Mouse (Mus musculus) heart, embryonic 12.5 days (tissue): ENCODE results near the gene Tanc1. TPM values are rescaled to one million over a fixed set of nuclear protein-coding genes. Genes with fewer than 3 reads are reported as not detected.

Experiments used
- ATAC-seq: fragments of 200-750 bp; cut with Nextera tagmentation; 2 replicates; pipeline ENCODE4 v1.8.0; 2017; ENCODE audit warnings: moderate TSS enrichment, moderate library complexity; ENCODE audit not compliant: insufficient number of reproducible peaks, low FRiP score
- H3K27ac ChIP-seq: fragments of 300-500 bp; sonication (generic); 2 replicates; pipeline ENCODE4 v1.5.1; 2016; ENCODE audit warnings: mild to moderate bottlenecking, moderate library complexity; ENCODE audit not compliant: poor library complexity, severe bottlenecking
- H3K27me3 ChIP-seq: fragments of 300-500 bp; sonication (generic); replicated peaks from 2 replicates; pipeline ENCODE4 v1.6.1; 2016; ENCODE audit warnings: mild to moderate bottlenecking, moderate library complexity
- H3K36me3 ChIP-seq: fragments of 300-500 bp; sonication (generic); 2 replicates; pipeline ENCODE4 v1.6.1; 2016; ENCODE audit warnings: mild to moderate bottlenecking, moderate library complexity
- H3K4me1 ChIP-seq: fragments of 300-500 bp; sonication (generic); replicated peaks from 2 replicates; pipeline ENCODE4 v1.6.1; 2016; ENCODE audit warnings: mild to moderate bottlenecking
- H3K4me2 ChIP-seq: fragments of 300-500 bp; sonication (generic); 2 replicates; pipeline ENCODE4 v1.6.1; 2016; ENCODE audit warnings: mild to moderate bottlenecking, moderate library complexity
- H3K4me3 ChIP-seq: fragments of 300-500 bp; sonication (generic); 2 replicates; pipeline ENCODE4 v1.5.1; 2016; ENCODE audit warnings: mild to moderate bottlenecking
- H3K9ac ChIP-seq: fragments of 300-500 bp; sonication (generic); 2 replicates; pipeline ENCODE4 v1.6.1; 2016; ENCODE audit warnings: mild to moderate bottlenecking, moderate library complexity
- H3K9me3 ChIP-seq: fragments of 300-500 bp; sonication (generic); replicated peaks from 2 replicates; pipeline ENCODE4 v1.6.1; 2016; ENCODE audit warnings: mild to moderate bottlenecking, moderate library complexity
- WGBS: fragments of 180-500 bp; shearing (Covaris S2); methylation state at CpG from one replicate; pipeline ENCODE4 v1.1.7; 2016; 5-methylcytosine and 5-hydroxymethylcytosine counted together
- polyA plus RNA-seq: library from polyadenylated mRNA; unstranded; fragments of >200 nt; fragmentation: Nextera tagmentation; extraction: Ambion mirVana; gene quantifications from 2 replicates; pipeline ENCODE4 v1.2.1, GENCODE M21; 2016

The Tanc1 gene
- polyA plus RNA-seq, 1 experiment from 2014 or later: 37.4 TPM

- no peak for ATAC-seq
- Histone ChIP-seq H3K27ac (no peak overlapping the region), H3K4me3 (no peak overlapping the region), H3K4me2 (no peak overlapping the region), H3K9ac (no peak overlapping the region; the same call in 1 of the 2 replicates), H3K4me1 (peaks cover 35% of the 10 kb centered on the region), H3K9me3 (no peaks in the 10 kb centered on the region), H3K27me3 (no peaks in the 10 kb centered on the region), H3K36me3 (peaks cover 28% of the 10 kb centered on the region)
- WGBS: 80% methylated on average over 5 of the region's 5 CpGs
Observed at GRCm38 (mm10) chr2:59775148-59775547, 163.3 kb downstream of the Tanc1 start.

DNA sequence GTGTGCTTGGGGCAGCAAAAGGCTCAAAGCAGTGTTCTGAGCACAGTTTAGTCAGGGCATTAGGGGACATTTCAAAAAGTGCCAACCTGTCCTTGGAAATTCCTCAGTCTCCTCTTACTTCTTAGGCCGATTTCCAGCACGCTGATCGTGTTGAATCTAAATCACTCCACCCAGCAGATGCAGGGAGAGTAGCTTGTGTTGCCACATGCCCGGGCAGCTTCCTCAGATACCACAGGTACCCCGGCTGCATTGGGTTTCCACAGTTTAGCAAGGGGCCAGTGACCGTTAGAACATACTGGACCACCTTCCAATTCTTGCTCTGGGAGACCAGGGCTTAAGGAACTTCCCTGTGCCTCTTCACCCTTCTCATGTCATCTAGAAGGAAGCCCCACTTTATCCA is 164.0 kb downstream of the Tanc1 start:
- H3K4me1 ChIP-seq: peaks cover 29% of the 10 kb centered on the region
- 83% methylated on average over 6 of the region's 6 CpGs for WGBS
- ATAC-seq: no peak
- H3K36me3 ChIP-seq: peaks cover 28% of the 10 kb centered on the region
- no peaks in the 10 kb centered on the region for H3K9me3 ChIP-seq
- H3K27ac ChIP-seq: no peak overlapping the region
- no peak overlapping the region for H3K4me3 ChIP-seq
- no peak overlapping the region for H3K9ac ChIP-seq
- no peaks in the 10 kb centered on the region for H3K27me3 ChIP-seq
- no peak overlapping the region for H3K4me2 ChIP-seq

GRCm38 (mm10) chr2:59779355-59779754 is 167.5 kb downstream of the Tanc1 start:
- ATAC-seq: no peak
- Histone ChIP-seq H3K4me1 (peaks cover 39% of the 10 kb centered on the region), H3K9ac (no peak overlapping the region), H3K4me2 (no peak overlapping the region), H3K9me3 (no peaks in the 10 kb centered on the region), H3K27me3 (no peaks in the 10 kb centered on the region), H3K27ac (no peak overlapping the region), H3K36me3 (peaks cover 20% of the 10 kb centered on the region), H3K4me3 (no peak overlapping the region)
- WGBS: 84% methylated on average over 10 of the region's 10 CpGs

- Histone ChIP-seq H3K9me3 (no peaks in the 10 kb centered on the region), H3K9ac (no peak overlapping the region), H3K27me3 (no peaks in the 10 kb centered on the region), H3K36me3 (peaks cover 20% of the 10 kb centered on the region), H3K4me2 (no peak overlapping the region), H3K4me1 (peaks cover 39% of the 10 kb centered on the region), H3K27ac (no peak overlapping the region), H3K4me3 (no peak overlapping the region)
- ATAC-seq: no peak
- 91% methylated on average over 5 of the region's 5 CpGs for WGBS
Observed at GRCm38 (mm10) chr2:59780240-59780639, 168.4 kb downstream of the Tanc1 start.

GRCm38 (mm10) chr2:59783055-59783831 is 171.4 kb downstream of the Tanc1 start:
- Histone ChIP-seq H3K4me2 (no peak overlapping the region), H3K4me3 (no peak overlapping the region), H3K9me3 (no peaks in the 10 kb centered on the region), H3K4me1 (peaks cover 39% of the 10 kb centered on the region), H3K27me3 (no peaks in the 10 kb centered on the region), H3K27ac (peak overlapping the region; percentile 31; the same call in 1 of the 2 replicates), H3K9ac (no peak overlapping the region), H3K36me3 (peaks cover 35% of the 10 kb centered on the region)
- peak; percentile 28; the same call in 1 of the 2 replicates for ATAC-seq
- 44% methylated on average over 12 of the region's 12 CpGs for WGBS

- Histone ChIP-seq H3K9ac (no peak overlapping the region), H3K27me3 (no peaks in the 10 kb centered on the region), H3K4me1 (peaks cover 39% of the 10 kb centered on the region), H3K36me3 (peaks cover 32% of the 10 kb centered on the region), H3K4me2 (no peak overlapping the region), H3K4me3 (no peak overlapping the region), H3K27ac (peak overlapping the region; percentile 12; the same call in 1 of the 2 replicates), H3K9me3 (no peaks in the 10 kb centered on the region)
- peak; percentile 43; the same call in 1 of the 2 replicates for ATAC-seq
- 77% methylated on average over 12 of the region's 12 CpGs for WGBS
Observed at GRCm38 (mm10) chr2:59783832-59784627, 172.2 kb downstream of the Tanc1 start.

DNA sequence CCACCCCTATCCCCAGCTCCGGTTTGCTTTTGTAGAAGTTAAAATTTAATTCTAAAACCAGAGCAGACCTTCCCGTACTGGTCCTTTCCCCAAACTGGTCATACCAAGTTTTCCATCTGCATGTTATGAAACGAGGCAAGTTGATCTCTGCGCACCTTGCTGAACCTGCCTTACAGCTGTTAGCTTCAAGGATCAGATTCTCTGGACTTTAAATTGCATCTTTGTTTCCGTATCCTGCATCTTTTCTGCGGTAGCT is 172.7 kb downstream of the Tanc1 start:
- no peak overlapping the region for H3K4me2 ChIP-seq
- H3K9me3 ChIP-seq: no peaks in the 10 kb centered on the region
- ATAC-seq: no peak
- H3K4me1 ChIP-seq: peaks cover 34% of the 10 kb centered on the region
- no peaks in the 10 kb centered on the region for H3K27me3 ChIP-seq
- H3K36me3 ChIP-seq: peaks cover 27% of the 10 kb centered on the region
- no peak overlapping the region for H3K9ac ChIP-seq
- no peak overlapping the region for H3K27ac ChIP-seq
- H3K4me3 ChIP-seq: no peak overlapping the region
- WGBS: 88% methylated on average over 6 of the region's 6 CpGs

DNA sequence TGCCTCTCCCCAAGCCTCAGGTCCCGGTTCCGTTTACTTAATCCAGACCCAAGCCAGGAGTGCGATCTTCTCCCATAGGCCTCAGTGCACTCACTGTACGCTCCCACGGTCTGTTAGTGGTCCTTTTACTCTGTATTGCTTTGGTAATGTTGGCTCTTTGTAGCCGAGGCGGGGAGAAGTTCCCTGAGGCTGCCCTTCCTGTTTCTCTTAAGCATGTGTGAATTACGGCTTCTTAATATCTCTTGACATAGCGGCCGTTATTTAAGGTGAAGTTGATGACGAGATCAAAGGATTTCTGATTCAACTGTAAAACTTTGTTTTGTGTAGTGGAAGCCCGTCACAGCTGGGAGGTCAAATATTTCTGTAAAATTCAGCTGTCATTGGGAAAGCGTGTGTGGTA is 173.8 kb downstream of the Tanc1 start:
- ATAC-seq: no peak
- Histone ChIP-seq H3K4me1 (peaks cover 33% of the 10 kb centered on the region), H3K36me3 (peaks cover 24% of the 10 kb centered on the region), H3K27ac (no peak overlapping the region), H3K4me3 (no peak overlapping the region), H3K27me3 (no peaks in the 10 kb centered on the region), H3K9me3 (no peaks in the 10 kb centered on the region), H3K4me2 (no peak overlapping the region), H3K9ac (no peak overlapping the region)
- 85% methylated on average over 13 of the region's 13 CpGs for WGBS

- ATAC-seq: no peak
- Histone ChIP-seq H3K9ac (no peak overlapping the region), H3K4me2 (no peak overlapping the region), H3K4me1 (peaks cover 16% of the 10 kb centered on the region), H3K36me3 (peaks cover 53% of the 10 kb centered on the region), H3K9me3 (no peaks in the 10 kb centered on the region), H3K27me3 (no peaks in the 10 kb centered on the region), H3K4me3 (no peak overlapping the region), H3K27ac (no peak overlapping the region)
- WGBS: 85% methylated on average over 7 of the region's 7 CpGs
Observed at GRCm38 (mm10) chr2:59788704-59789500, 177.1 kb downstream of the Tanc1 start.

DNA sequence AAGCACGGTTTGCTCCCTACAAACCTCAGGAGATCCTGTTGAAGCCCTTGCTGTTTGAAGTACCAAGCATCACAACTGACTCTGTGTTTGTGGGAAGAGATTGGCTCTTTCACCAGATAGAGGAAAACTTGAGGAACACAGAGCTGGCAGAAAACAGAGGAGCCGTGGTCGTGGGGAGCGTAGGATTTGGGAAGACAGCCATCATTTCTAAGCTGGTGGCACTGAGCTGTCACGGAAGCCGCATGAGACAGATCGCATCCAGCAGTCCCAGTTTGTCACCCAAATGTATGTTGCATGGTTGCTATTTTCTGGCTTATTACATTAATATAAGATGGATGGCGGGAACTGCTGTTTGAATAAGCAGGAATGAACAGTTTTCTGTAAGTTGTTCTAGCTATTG is 179.8 kb downstream of the Tanc1 start:
- H3K4me2 ChIP-seq: no peak overlapping the region
- H3K4me1 ChIP-seq: peaks cover 12% of the 10 kb centered on the region
- no peaks in the 10 kb centered on the region for H3K9me3 ChIP-seq
- H3K9ac ChIP-seq: no peak overlapping the region
- no peak for ATAC-seq
- H3K27me3 ChIP-seq: no peaks in the 10 kb centered on the region
- H3K36me3 ChIP-seq: peaks cover 64% of the 10 kb centered on the region
- WGBS: 87% methylated on average over 8 of the region's 8 CpGs
- H3K27ac ChIP-seq: no peak overlapping the region
- no peak overlapping the region for H3K4me3 ChIP-seq

DNA sequence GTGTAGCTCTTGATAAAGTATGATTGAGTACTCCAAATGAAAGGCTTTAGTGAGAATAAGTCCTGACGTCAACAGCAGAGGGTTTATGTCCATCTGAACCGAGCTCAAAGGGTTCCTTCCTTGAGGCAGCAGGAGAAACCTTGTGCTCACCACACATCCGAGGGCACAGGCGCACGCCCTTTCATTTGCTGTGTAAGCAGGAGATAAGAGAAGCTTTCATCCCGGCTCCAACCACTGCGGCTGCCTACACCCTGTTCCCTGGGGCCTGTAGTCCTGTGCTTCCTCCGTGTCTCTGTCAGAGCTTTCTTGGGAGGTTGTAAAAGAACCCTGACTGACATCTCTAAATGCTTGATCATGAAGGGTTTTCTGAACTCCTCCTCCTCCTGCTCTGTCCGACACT is 181.5 kb downstream of the Tanc1 start:
- no peaks in the 10 kb centered on the region for H3K27me3 ChIP-seq
- no peak overlapping the region for H3K4me3 ChIP-seq
- WGBS: 18% methylated on average over 9 of the region's 9 CpGs
- H3K36me3 ChIP-seq: peaks cover 64% of the 10 kb centered on the region
- H3K9me3 ChIP-seq: no peaks in the 10 kb centered on the region
- H3K9ac ChIP-seq: no peak overlapping the region
- H3K27ac ChIP-seq: no peak overlapping the region
- 0 out of 2 replicates have a peak, but pooled peaks have one; percentile 36 for ATAC-seq
- H3K4me1 ChIP-seq: peaks cover 12% of the 10 kb centered on the region
- H3K4me2 ChIP-seq: no peak overlapping the region
